Mouse (Mus musculus) spleen, adult 2 months (tissue): ENCODE measurements around the gene Urgcp. TPM values are rescaled to one million over a fixed set of nuclear protein-coding genes. Genes with fewer than 3 reads are reported as not detected.
"Not testable (repeated sequence)": the region's sequence is repeated elsewhere in the genome, so short reads cannot be mapped to it uniquely, and the experiment has no call there.

Experiments used
- DNase-seq, 2 experiments: peaks; one replicate each; pipeline versions ENCODE4 v3.0.0 to v3.0.0-alpha.2; 2012 to 2021; ENCODE audit warnings: low spot score in 2 of 2, low read depth in 1 of 2
- H3K27ac ChIP-seq: fragments of 200-500 bp; 2 replicates; pipeline ENCODE4 v1.5.1; 2012; ENCODE audit warnings: low read length, inconsistent platforms; ENCODE audit not compliant: insufficient read depth
- H3K27me3 ChIP-seq: fragments of 200-500 bp; 2 replicates; pipeline ENCODE4 v1.6.1; 2012; ENCODE audit warnings: mild to moderate bottlenecking, moderate library complexity, low read length, inconsistent platforms; ENCODE audit not compliant: control insufficient read depth, insufficient read depth
- H3K36me3 ChIP-seq: fragments of 200-500 bp; 2 replicates; pipeline ENCODE4 v1.6.1; 2012; ENCODE audit warnings: mild to moderate bottlenecking, low read length, inconsistent platforms; ENCODE audit not compliant: control insufficient read depth, insufficient read depth
- H3K4me1 ChIP-seq: fragments of 200-500 bp; 2 replicates; pipeline ENCODE4 v1.6.1; 2011; ENCODE audit warnings: inconsistent platforms; ENCODE audit not compliant: control insufficient read depth, insufficient read depth, insufficient read length
- H3K4me3 ChIP-seq: fragments of 200-500 bp; 2 replicates; pipeline ENCODE4 v1.5.1; 2011; ENCODE audit warnings: mild to moderate bottlenecking, inconsistent platforms; ENCODE audit not compliant: insufficient read depth, insufficient read length; ENCODE audit errors: extremely low read depth
- CTCF ChIP-seq: fragments of 200-500 bp; IDR thresholded peaks from 2 replicates; pipeline ENCODE4 v1.5.1; 2011; ENCODE audit warnings: mild to moderate bottlenecking, inconsistent platforms; ENCODE audit not compliant: insufficient read depth, insufficient read length, insufficient replicate concordance; ENCODE audit errors: extremely low read depth
- POLR2A ChIP-seq: fragments of 200-500 bp; IDR thresholded peaks from 2 replicates; pipeline ENCODE4 v1.6.1; 2011; ENCODE audit warnings: low read depth, low read length, inconsistent platforms
- WGBS: fragments of 180-500 bp; shearing (Covaris S2); methylation state at CpG from one replicate; pipeline ENCODE4 v1.1.7; 2018; 5-methylcytosine and 5-hydroxymethylcytosine counted together
- polyA plus RNA-seq: library from polyadenylated mRNA; depleted of rRNA; stranded (reverse); fragments of >200 nt; gene quantifications from 2 replicates; pipeline ENCODE4 v1.2.3, GENCODE M21; 2012; rRNA removed

Gene Urgcp
- 11.8 and 12.0 TPM in 2 replicates for polyA plus RNA-seq

GRCm38 (mm10) chr11:5761820-5762632 lies at the start of gene Urgcp:
Gene Urgcp (minus strand): TSS chr11:5762376.
- no peaks in the 10 kb centered on the region for H3K4me1 ChIP-seq
- no peaks in the 10 kb centered on the region for H3K36me3 ChIP-seq
- DNase-seq: peak; percentile 91 to 93
- under 1% methylated on average over 68 of the region's 68 CpGs for WGBS
- no peaks in the 10 kb centered on the region for H3K27me3 ChIP-seq
- TF ChIP-seq POLR2A (peak; percentile 96), CTCF (no peak)
- H3K4me3 ChIP-seq: peak within 1 kb of the TSS; percentile 82
- peak within 1 kb of the TSS; percentile 92 for H3K27ac ChIP-seq

DNA sequence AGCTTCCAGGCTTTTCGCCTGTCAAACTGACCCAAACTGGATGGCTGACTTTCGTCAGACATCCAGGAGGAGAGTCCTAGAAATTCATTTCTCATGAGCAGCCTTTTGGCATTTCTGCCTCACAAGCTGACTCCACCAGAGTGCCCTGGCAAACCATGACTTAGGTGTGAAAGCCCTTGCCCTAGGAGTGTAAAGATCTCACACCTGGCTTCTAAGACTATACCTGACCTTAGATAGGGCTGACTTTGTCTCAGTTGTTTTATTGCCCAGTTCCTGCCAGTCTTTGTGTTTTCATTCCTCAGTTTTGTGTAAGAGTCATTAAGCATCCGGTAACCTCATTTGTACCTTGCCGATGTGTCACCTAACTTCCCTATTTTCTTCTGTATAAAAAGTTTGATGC lies 47.3 kb upstream of the Urgcp start:
- H3K27ac ChIP-seq: not testable (repeated sequence)
- WGBS: 69% methylated on average over 4 of the region's 4 CpGs

GRCm38 (mm10) chr11:5807956-5808355 lies 45.8 kb upstream of the Urgcp start:
- DNase-seq: no peak
- Histone ChIP-seq H3K36me3 (no peaks in the 10 kb centered on the region), H3K27me3 (no peaks in the 10 kb centered on the region), H3K4me3 (no peak overlapping the region), H3K27ac (no peak overlapping the region), H3K4me1 (0 out of 2 replicates have a peak, but pooled peaks cover 2% of the 10 kb centered on the region)
- 85% methylated on average over 9 of the region's 9 CpGs for WGBS
- TF ChIP-seq POLR2A (no peak), CTCF (no peak)

More for the DNA sequence above, 47.3 kb upstream of the Urgcp start:
- not testable (repeated sequence) for H3K4me3 ChIP-seq, H3K36me3 ChIP-seq, H3K27me3 ChIP-seq, H3K4me1 ChIP-seq, DNase-seq

DNA sequence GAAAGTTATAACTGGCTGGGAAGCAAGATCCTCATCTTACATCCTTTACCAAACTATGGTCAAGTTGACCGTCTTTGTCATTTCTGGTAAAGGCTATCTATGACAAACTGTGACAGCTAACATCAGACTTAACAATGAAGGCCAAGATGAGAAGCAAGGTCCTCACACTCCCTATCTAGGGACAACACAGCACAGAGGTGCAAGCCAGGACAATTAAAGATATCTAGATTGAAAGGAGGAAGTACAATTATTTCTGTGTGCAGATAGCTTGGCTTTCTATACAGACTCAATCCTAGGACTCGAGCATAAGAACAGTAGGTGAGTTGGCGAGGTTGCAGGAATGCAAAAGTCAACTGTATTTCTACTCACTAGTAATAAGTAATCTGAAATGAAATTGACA lies 43.5 kb upstream of the Urgcp start:
- WGBS: 74% methylated on average over 3 of the region's 3 CpGs
- DNase-seq: no peak
- no peak overlapping the region for H3K4me3 ChIP-seq
- H3K27ac ChIP-seq: no peak overlapping the region
- TF ChIP-seq POLR2A (no peak), CTCF (no peak)
- H3K4me1 ChIP-seq: peaks cover 10% of the 10 kb centered on the region; the same call in 1 of the 2 replicates
- H3K27me3 ChIP-seq: no peaks in the 10 kb centered on the region
- H3K36me3 ChIP-seq: peaks cover 6% of the 10 kb centered on the region

GRCm38 (mm10) chr11:5804174-5804573 lies 42.0 kb upstream of the Urgcp start:
- no peaks in the 10 kb centered on the region for H3K27me3 ChIP-seq
- H3K4me3 ChIP-seq: no peak overlapping the region
- H3K27ac ChIP-seq: no peak overlapping the region
- no peak for DNase-seq
- no peak for TF ChIP-seq CTCF
- no peak for TF ChIP-seq POLR2A
- H3K36me3 ChIP-seq: peaks cover 19% of the 10 kb centered on the region
- H3K4me1 ChIP-seq: peaks cover 10% of the 10 kb centered on the region; the same call in 1 of the 2 replicates
- WGBS: 75% methylated on average over 5 of the region's 5 CpGs

GRCm38 (mm10) chr11:5803551-5803981 lies 41.4 kb upstream of the Urgcp start, which contains the start of gene Pgam2:
Gene Pgam2 (minus strand): TSS chr11:5803733.
- 44% methylated on average over 8 of the region's 8 CpGs for WGBS
- H3K36me3 ChIP-seq: peaks cover 24% of the 10 kb centered on the region
- H3K27me3 ChIP-seq: no peaks in the 10 kb centered on the region
- no peak within 1 kb of the TSS for H3K27ac ChIP-seq
- no peak within 1 kb of the TSS for H3K4me3 ChIP-seq
- peaks cover 10% of the 10 kb centered on the region; the same call in 1 of the 2 replicates for H3K4me1 ChIP-seq
- DNase-seq: no peak
- TF ChIP-seq CTCF: no peak
- TF ChIP-seq POLR2A: no peak

DNA sequence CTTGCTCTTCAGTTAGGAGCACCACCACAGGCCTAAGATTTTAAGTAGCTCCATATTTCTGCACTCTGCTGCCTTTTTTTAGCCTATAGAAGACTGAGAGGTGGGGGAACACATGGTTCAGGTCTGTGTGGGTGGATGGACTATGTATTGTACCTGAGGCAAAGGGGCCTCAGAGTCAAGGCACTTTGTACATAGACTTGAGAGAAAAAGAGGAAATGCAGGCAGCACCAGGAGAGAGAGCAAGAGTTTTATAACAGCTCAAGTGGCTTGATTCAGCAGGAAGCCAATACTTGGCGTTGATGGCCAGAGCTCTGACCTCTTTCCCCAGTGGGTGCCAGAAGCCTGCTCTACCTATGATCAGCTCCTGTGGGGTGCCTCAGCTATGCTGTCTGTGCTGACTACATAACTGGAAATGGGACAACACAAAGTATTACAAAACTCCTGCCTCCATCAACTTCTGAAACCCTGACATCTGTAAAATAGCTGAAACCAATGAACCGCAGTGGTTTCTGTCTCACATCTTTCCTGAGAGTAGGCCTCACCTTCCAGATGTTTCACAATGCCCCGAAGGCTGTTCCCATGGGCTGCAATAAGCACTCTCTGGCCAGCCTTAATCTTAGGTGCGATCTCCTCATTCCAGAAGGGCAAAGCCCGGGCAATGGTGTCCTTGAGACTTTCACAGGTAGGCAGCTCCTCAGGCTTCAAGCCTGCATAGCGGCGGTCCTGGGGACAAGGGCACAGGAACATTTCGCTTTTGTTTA lies 40.5 kb upstream of the Urgcp start:
- no peak overlapping the region for H3K4me3 ChIP-seq
- 63% methylated on average over 8 of the region's 8 CpGs for WGBS
- DNase-seq: no peak
- peaks cover 32% of the 10 kb centered on the region for H3K36me3 ChIP-seq
- no peak overlapping the region for H3K27ac ChIP-seq
- TF ChIP-seq POLR2A (no peak), CTCF (no peak)
- H3K27me3 ChIP-seq: no peaks in the 10 kb centered on the region
- peaks cover 10% of the 10 kb centered on the region; the same call in 1 of the 2 replicates for H3K4me1 ChIP-seq
